Mouse (Mus musculus): ENCODE results near the gene Gm49368. TPM values are rescaled to one million over a fixed set of nuclear protein-coding genes. Genes with fewer than 3 reads are reported as not detected.
"Not testable (repeated sequence)": the region's sequence is repeated elsewhere in the genome, so short reads cannot be mapped to it uniquely, and the experiment has no call there.

Gm49368 gene
- polyA plus RNA-seq (2015; fragmentation: Nextera tagmentation; extraction: Ambion mirVana): not detected in 2 replicates

GRCm38 (mm10) chr7:128062456-128062855, at the start of gene Gm49368, which contains the start of gene Itgam:
Gm49368 (plus strand) TSS chr7:128062683.
Itgam (plus strand) TSS chr7:128062640.
- no peaks in the 10 kb centered on the region for H3K9me3 ChIP-seq (replicated peaks)
- WGBS: 93% methylated on average over 7 of the region's 7 CpGs
- no peak within 1 kb of the TSS for H3K27ac ChIP-seq (replicated peaks)
- no peak within 1 kb of the TSS for H3K9ac ChIP-seq (replicated peaks)
- no peak within 1 kb of the TSS for H3K4me2 ChIP-seq
- H3K4me3 ChIP-seq (replicated peaks): no peak within 1 kb of the TSS
- no peaks in the 10 kb centered on the region for H3K27me3 ChIP-seq (replicated peaks)
- no peaks in the 10 kb centered on the region for H3K36me3 ChIP-seq
- no peak for ATAC-seq (ENCODE audit: low FRiP score)
- no peaks in the 10 kb centered on the region for H3K4me1 ChIP-seq

- ATAC-seq (ENCODE audit: low FRiP score): no peak
- H3K4me1 ChIP-seq: no peaks in the 10 kb centered on the region
- H3K4me2 ChIP-seq: no peak overlapping the region
- no peaks in the 10 kb centered on the region for H3K9me3 ChIP-seq (replicated peaks)
- WGBS: 92% methylated on average over 13 of the region's 13 CpGs
- H3K27me3 ChIP-seq (replicated peaks): no peaks in the 10 kb centered on the region; the same call in 1 of the 2 replicates
- H3K9ac ChIP-seq (replicated peaks): no peak overlapping the region
- no peaks in the 10 kb centered on the region for H3K36me3 ChIP-seq
- no peak overlapping the region for H3K27ac ChIP-seq (replicated peaks)
- no peak overlapping the region for H3K4me3 ChIP-seq (replicated peaks)
Observed at GRCm38 (mm10) chr7:128013116-128013515, 49.4 kb upstream of the Gm49368 start.

GRCm38 (mm10) chr7:128016134-128016533, 46.3 kb upstream of the Gm49368 start:
- 87% methylated on average over 5 of the region's 5 CpGs for WGBS
- ATAC-seq (ENCODE audit: low FRiP score); H3K4me1 ChIP-seq; H3K36me3 ChIP-seq; H3K27me3 ChIP-seq (replicated peaks); H3K9ac ChIP-seq (replicated peaks); H3K4me3 ChIP-seq (replicated peaks); H3K4me2 ChIP-seq; H3K27ac ChIP-seq (replicated peaks); H3K9me3 ChIP-seq (replicated peaks): not testable (repeated sequence)

GRCm38 (mm10) chr7:128016650-128017049, 45.8 kb upstream of the Gm49368 start:
- H3K27ac ChIP-seq (replicated peaks): no peak overlapping the region
- H3K4me1 ChIP-seq: no peaks in the 10 kb centered on the region
- no peaks in the 10 kb centered on the region for H3K9me3 ChIP-seq (replicated peaks)
- no peak overlapping the region for H3K9ac ChIP-seq (replicated peaks)
- no peak overlapping the region for H3K4me3 ChIP-seq (replicated peaks)
- no peak overlapping the region for H3K4me2 ChIP-seq
- no peaks in the 10 kb centered on the region for H3K36me3 ChIP-seq
- no peak for ATAC-seq (ENCODE audit: low FRiP score)
- no peaks in the 10 kb centered on the region for H3K27me3 ChIP-seq (replicated peaks)
- WGBS: 90% methylated on average over 6 of the region's 6 CpGs

GRCm38 (mm10) chr7:128018275-128018674, 44.2 kb upstream of the Gm49368 start:
- Histone ChIP-seq H3K36me3 (no peaks in the 10 kb centered on the region), H3K9ac (replicated peaks) (no peak overlapping the region), H3K27ac (replicated peaks) (no peak overlapping the region), H3K4me1 (no peaks in the 10 kb centered on the region), H3K9me3 (replicated peaks) (no peaks in the 10 kb centered on the region), H3K4me2 (no peak overlapping the region), H3K4me3 (replicated peaks) (no peak overlapping the region), H3K27me3 (replicated peaks) (no peaks in the 10 kb centered on the region)
- 97% methylated on average over 3 of the region's 3 CpGs for WGBS
- ATAC-seq (ENCODE audit: low FRiP score): no peak

GRCm38 (mm10) chr7:128019187-128019586, 43.3 kb upstream of the Gm49368 start:
- no peak for ATAC-seq (ENCODE audit: low FRiP score)
- WGBS: 87% methylated on average over 2 of the region's 2 CpGs

GRCm38 (mm10) chr7:128022974-128023373, 39.5 kb upstream of the Gm49368 start:
- Histone ChIP-seq H3K36me3 (no peaks in the 10 kb centered on the region), H3K27me3 (replicated peaks) (no peaks in the 10 kb centered on the region), H3K4me2 (no peak overlapping the region), H3K9me3 (replicated peaks) (no peaks in the 10 kb centered on the region), H3K4me3 (replicated peaks) (no peak overlapping the region), H3K27ac (replicated peaks) (no peak overlapping the region), H3K9ac (replicated peaks) (no peak overlapping the region), H3K4me1 (no peaks in the 10 kb centered on the region)
- no peak for ATAC-seq (ENCODE audit: low FRiP score)
- WGBS: 63% methylated on average over 8 of the region's 8 CpGs

More at GRCm38 (mm10) chr7:128019187-128019586, 43.3 kb upstream of the Gm49368 start:
- H3K9me3 ChIP-seq (replicated peaks): no peaks in the 10 kb centered on the region
- no peak overlapping the region for H3K9ac ChIP-seq (replicated peaks)
- H3K4me3 ChIP-seq (replicated peaks): no peak overlapping the region
- no peaks in the 10 kb centered on the region for H3K4me1 ChIP-seq
- no peaks in the 10 kb centered on the region for H3K36me3 ChIP-seq
- no peak overlapping the region for H3K4me2 ChIP-seq
- H3K27ac ChIP-seq (replicated peaks): no peak overlapping the region
- no peaks in the 10 kb centered on the region for H3K27me3 ChIP-seq (replicated peaks)

- no peak overlapping the region for H3K4me3 ChIP-seq (replicated peaks)
- no peaks in the 10 kb centered on the region for H3K36me3 ChIP-seq
- H3K27me3 ChIP-seq (replicated peaks): no peaks in the 10 kb centered on the region
- no peaks in the 10 kb centered on the region for H3K4me1 ChIP-seq
- no peak for ATAC-seq (ENCODE audit: low FRiP score)
- H3K4me2 ChIP-seq: no peak overlapping the region
- H3K27ac ChIP-seq (replicated peaks): no peak overlapping the region
- no peak overlapping the region for H3K9ac ChIP-seq (replicated peaks)
- H3K9me3 ChIP-seq (replicated peaks): no peaks in the 10 kb centered on the region
- 95% methylated on average over 4 of the region's 4 CpGs for WGBS
Observed at GRCm38 (mm10) chr7:128023565-128023964, 38.9 kb upstream of the Gm49368 start.

- Histone ChIP-seq H3K9me3 (replicated peaks) (no peaks in the 10 kb centered on the region), H3K4me3 (replicated peaks) (no peak overlapping the region), H3K9ac (replicated peaks) (no peak overlapping the region), H3K27ac (replicated peaks) (no peak overlapping the region), H3K36me3 (no peaks in the 10 kb centered on the region), H3K4me1 (no peaks in the 10 kb centered on the region), H3K27me3 (replicated peaks) (no peaks in the 10 kb centered on the region), H3K4me2 (no peak overlapping the region)
- ATAC-seq (ENCODE audit: low FRiP score): no peak
- WGBS: 94% methylated on average over 9 of the region's 9 CpGs
Observed at GRCm38 (mm10) chr7:128024364-128024763, 38.1 kb upstream of the Gm49368 start.

- Histone ChIP-seq H3K27ac (replicated peaks) (no peak overlapping the region), H3K27me3 (replicated peaks) (no peaks in the 10 kb centered on the region), H3K36me3 (no peaks in the 10 kb centered on the region), H3K9me3 (replicated peaks) (no peaks in the 10 kb centered on the region), H3K4me1 (no peaks in the 10 kb centered on the region), H3K9ac (replicated peaks) (no peak overlapping the region), H3K4me3 (replicated peaks) (no peak overlapping the region), H3K4me2 (no peak overlapping the region)
- ATAC-seq (ENCODE audit: low FRiP score): no peak
- 86% methylated on average over 4 of the region's 4 CpGs for WGBS
Observed at GRCm38 (mm10) chr7:128024932-128025331, 37.6 kb upstream of the Gm49368 start.

- WGBS: 89% methylated on average over 4 of the region's 4 CpGs
- Histone ChIP-seq H3K4me1 (no peaks in the 10 kb centered on the region), H3K9ac (replicated peaks) (no peak overlapping the region), H3K4me2 (no peak overlapping the region), H3K9me3 (replicated peaks) (no peaks in the 10 kb centered on the region), H3K27ac (replicated peaks) (no peak overlapping the region), H3K4me3 (replicated peaks) (no peak overlapping the region), H3K36me3 (no peaks in the 10 kb centered on the region), H3K27me3 (replicated peaks) (no peaks in the 10 kb centered on the region)
- no peak for ATAC-seq (ENCODE audit: low FRiP score)
Observed at GRCm38 (mm10) chr7:128025381-128025780, 37.1 kb upstream of the Gm49368 start.

- WGBS: 43% methylated on average over 9 of the region's 9 CpGs
- no peak overlapping the region for H3K27ac ChIP-seq (replicated peaks)
- no peaks in the 10 kb centered on the region for H3K9me3 ChIP-seq (replicated peaks)
- no peak for ATAC-seq (ENCODE audit: low FRiP score)
- H3K36me3 ChIP-seq: no peaks in the 10 kb centered on the region
- no peak overlapping the region for H3K4me3 ChIP-seq (replicated peaks)
- H3K9ac ChIP-seq (replicated peaks): no peak overlapping the region
- no peaks in the 10 kb centered on the region for H3K4me1 ChIP-seq
- no peaks in the 10 kb centered on the region for H3K27me3 ChIP-seq (replicated peaks)
- no peak overlapping the region for H3K4me2 ChIP-seq
Observed at GRCm38 (mm10) chr7:128031403-128031976, 31.0 kb upstream of the Gm49368 start.

Data from neural tube, embryonic 15.5 days (tissue).